Mouse (Mus musculus): ENCODE measurements around the gene Nr2c2. TPM values are rescaled to one million over a fixed set of nuclear protein-coding genes. Genes with fewer than 3 reads are reported as not detected.

The Nr2c2 gene
- total and polyA plus RNA-seq, 3 experiments, result 12.2 to 14.3 (median 12.4) TPM

GRCm38 (mm10) chr6:92145881-92146280, 54.7 kb downstream of the Nr2c2 start:
- Histone ChIP-seq H3K36me3 (replicated peaks in 1 of 2; ENCODE audit: control insufficient read depth in 1 of 2, insufficient read depth in 1 of 2, low read length in 1 of 2) (peaks cover 19 to 53% of the 10 kb centered on the region in 2 experiments), H3K9ac (ENCODE audit: insufficient read depth, low read depth) (no peak overlapping the region), H3K4me2 (ENCODE audit: insufficient read depth, low read depth, poor library complexity, severe bottlenecking) (no peak overlapping the region), H3K27me3 (replicated peaks) (no peaks in the 10 kb centered on the region), H3K4me1 (ENCODE audit: control insufficient read depth in 1 of 2, insufficient read depth in 2 of 2) (no peaks in the 10 kb centered on the region), H3K79me2 (replicated peaks; ENCODE audit: control insufficient read depth, extremely low read depth, insufficient read depth, poor library complexity, severe bottlenecking) (no peaks in the 10 kb centered on the region), H3K9me3 (replicated peaks; ENCODE audit: low read length) (no peaks in the 10 kb centered on the region), H3K27ac (ENCODE audit: insufficient read depth, low read depth) (no peak overlapping the region), H3K4me3 (replicated peaks in 1 of 3; ENCODE audit: low read depth in 2 of 3, low read length in 2 of 3, poor library complexity in 1 of 3) (no peak overlapping the region)
- in situ Hi-C loops (cut with MboI; ENCODE audit: low pct_ligation_motif_present, low pct_unique_long_range_greater_than_20kb, low sequenced_read_pairs), result no loop called here
- no peak for DNase-seq (ENCODE audit: extremely low read depth)
- dilution Hi-C loops (cut with MboI; ENCODE audit: extremely low pct_ligation_motif_present, extremely low pct_unique_long_range_greater_than_20kb, low sequenced_read_pairs), result no loop called here
- TF ChIP-seq ETS1 (conservative IDR thresholded peaks at IDR 0.05; ENCODE audit: low read depth, low read length), result no peak
- no peak for TF ChIP-seq KAT2A (IDR thresholded peaks at IDR 0.05; ENCODE audit: insufficient replicate concordance, low read length)
- TF ChIP-seq BHLHE40 (IDR thresholded peaks at IDR 0.05; ENCODE audit: low read depth, low read length), result no peak
- TF ChIP-seq EP300 (IDR thresholded peaks at IDR 0.05; ENCODE audit: low read length), result no peak
- TF ChIP-seq MXI1 (IDR thresholded peaks at IDR 0.05; ENCODE audit: low read depth, low read length), result no peak
- no peak for TF ChIP-seq NRF1 (IDR thresholded peaks at IDR 0.05; ENCODE audit: low read depth, low read length)
- no peak for TF ChIP-seq MAX (IDR thresholded peaks at IDR 0.05; ENCODE audit: low read length)
- no peak for TF ChIP-seq GABPA (IDR thresholded peaks at IDR 0.05; ENCODE audit: insufficient replicate concordance, low read depth, low read length)
- TF ChIP-seq CTCF (conservative IDR thresholded peaks at IDR 0.05 in 1 of 2, IDR thresholded peaks at IDR 0.05 in 1 of 2; ENCODE audit: low read depth in 2 of 2, low read length in 2 of 2), result no peak
- no peak for TF ChIP-seq USF1 (IDR thresholded peaks at IDR 0.05; ENCODE audit: low read depth, low read length)

GRCm38 (mm10) chr6:92153774-92154173, 62.6 kb downstream of the Nr2c2 start:
- H3K9me3 ChIP-seq (replicated peaks; ENCODE audit: low read length), result no peaks in the 10 kb centered on the region
- H3K27me3 ChIP-seq (replicated peaks), result no peaks in the 10 kb centered on the region
- in situ Hi-C loops (cut with MboI; ENCODE audit: low pct_ligation_motif_present, low pct_unique_long_range_greater_than_20kb, low sequenced_read_pairs), result no loop called here
- H3K4me1 ChIP-seq (ENCODE audit: control insufficient read depth in 1 of 2, insufficient read depth in 2 of 2), result no peaks in the 10 kb centered on the region
- no peak overlapping the region for H3K9ac ChIP-seq (ENCODE audit: insufficient read depth, low read depth)
- H3K36me3 ChIP-seq (replicated peaks in 1 of 2; ENCODE audit: control insufficient read depth in 1 of 2, insufficient read depth in 1 of 2, low read length in 1 of 2), result peaks cover 57 to 93% of the 10 kb centered on the region in 2 experiments
- H3K4me2 ChIP-seq (ENCODE audit: insufficient read depth, low read depth, poor library complexity, severe bottlenecking), result no peak overlapping the region
- no peak overlapping the region for H3K27ac ChIP-seq (ENCODE audit: insufficient read depth, low read depth)
- no peaks in the 10 kb centered on the region for H3K79me2 ChIP-seq (replicated peaks; ENCODE audit: control insufficient read depth, extremely low read depth, insufficient read depth, poor library complexity, severe bottlenecking)
- dilution Hi-C loops (cut with MboI; ENCODE audit: extremely low pct_ligation_motif_present, extremely low pct_unique_long_range_greater_than_20kb, low sequenced_read_pairs), result no loop called here
- no peak for DNase-seq (ENCODE audit: extremely low read depth)
- H3K4me3 ChIP-seq (replicated peaks in 1 of 3; ENCODE audit: low read depth in 2 of 3, low read length in 2 of 3, poor library complexity in 1 of 3), result no peak overlapping the region
- TF ChIP-seq IRF4 (IDR thresholded peaks at IDR 0.05; ENCODE audit: low read depth, low read length), result no peak
- TF ChIP-seq ELF1 (IDR thresholded peaks at IDR 0.05; ENCODE audit: low read depth, low read length), result no peak
- no peak for TF ChIP-seq KAT2A (IDR thresholded peaks at IDR 0.05; ENCODE audit: insufficient replicate concordance, low read length)
- TF ChIP-seq RAD21 (IDR thresholded peaks at IDR 0.05; ENCODE audit: low read depth, low read length), result no peak
- no peak for TF ChIP-seq NELFE (IDR thresholded peaks at IDR 0.05; ENCODE audit: low read depth, low read length)
- TF ChIP-seq USF1 (IDR thresholded peaks at IDR 0.05; ENCODE audit: low read depth, low read length), result no peak
- no peak for TF ChIP-seq MEF2A (IDR thresholded peaks at IDR 0.05; ENCODE audit: borderline replicate concordance, low read depth, low read length)
- no peak for TF ChIP-seq BHLHE40 (IDR thresholded peaks at IDR 0.05; ENCODE audit: low read depth, low read length)
- TF ChIP-seq ZNF384 (IDR thresholded peaks at IDR 0.05; ENCODE audit: low read depth, low read length), result no peak
